9 mouse cellular contexts compared by ENCODE assay signal in the genomic region with DNA sequence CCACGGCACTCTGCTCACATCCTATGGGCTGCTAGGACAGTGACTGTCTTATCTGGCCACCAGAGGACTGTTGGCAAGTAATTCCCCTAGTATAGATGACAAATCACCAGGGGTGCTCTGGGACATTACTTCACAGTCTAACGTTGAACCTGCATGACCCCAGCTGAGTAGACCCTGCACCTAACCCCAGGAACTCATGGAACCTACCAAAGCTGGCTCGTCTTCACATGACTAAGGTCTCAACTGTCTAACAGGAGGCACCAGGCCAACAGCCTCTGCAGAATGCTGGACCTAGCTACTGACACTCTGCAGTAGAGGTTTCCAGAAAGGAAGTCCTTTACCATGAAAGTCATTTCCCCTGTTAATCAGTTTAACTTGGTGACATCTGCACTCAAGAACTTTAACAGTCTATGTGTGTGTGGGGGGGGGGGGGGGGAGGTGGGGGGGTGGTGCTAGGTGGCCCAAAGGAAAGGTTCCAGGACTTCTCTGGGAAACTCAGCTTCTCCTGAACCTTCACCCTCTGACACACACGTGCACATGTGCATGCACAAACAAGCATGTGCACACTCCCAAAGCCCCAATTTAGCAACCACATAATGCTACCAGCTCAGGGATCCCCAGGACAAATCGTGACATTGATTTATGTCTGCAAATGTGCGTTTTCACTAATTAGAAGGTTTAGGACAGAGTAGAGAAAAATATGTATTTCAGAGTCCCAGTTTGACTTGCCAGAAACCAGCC. TPM values are rescaled to one million over a fixed set of nuclear protein-coding genes. Genes with fewer than 3 reads are reported as not detected.
A peak's percentile ranks its signal among the peaks of the same experiment; 100 is the strongest.
DNase-seq lines count a peak whose midpoint lies in the region; ATAC-seq lines count a peak whose summit lies in the region.
"Had no signal": no experiment of that assay in that cellular context is flagged by ENCODE, and none has a peak within 500 bp of the region (broad histone marks: within the 10 kb centered on the region; RNA-seq: fewer than 3 reads in every experiment).

No protein-coding gene starts in this region.

- intact Hi-C loops in heart, postnatal 25 days (cut with DNase I) = no loop called here

- peak overlapping the region; percentile 73 for H3K27ac ChIP-seq in brown adipose tissue, adult 24 weeks (replicated peaks; ENCODE audit: low read depth, low read length)

- peak overlapping the region; percentile 46 for H3K4me3 ChIP-seq in brown adipose tissue, adult 24 weeks (ENCODE audit: insufficient read depth, low read depth, low read length)

- peaks cover 52% of the 10 kb centered on the region for H3K4me1 ChIP-seq in brown adipose tissue, adult 24 weeks (ENCODE audit: control insufficient read depth, insufficient read depth, insufficient read length, low read length)

- DNase-seq in heart, adult 9 months (ENCODE audit: low spot score in 2 of 2) = peak; percentile 43 to 55
- no peak for DNase-seq in heart, postnatal 25 days (ENCODE audit: low spot score)
- peak; percentile 69 for DNase-seq in 3T3-L1 (ENCODE audit: low read depth, low spot score)
- peak; percentile 69 for DNase-seq in kidney, postnatal 14 days
- no peak for DNase-seq in urinary bladder, postnatal 10 days (ENCODE audit: low spot score)
- DNase-seq: thymus, postnatal 36 days had no signal

- no peak for ATAC-seq in erythroid progenitor cell, adult 5-6 weeks (replicated peaks; ENCODE audit: low FRiP score, poor library complexity, severe bottlenecking)
- no peak for ATAC-seq in activated CD4-positive, CD25-positive, alpha-beta regulatory T cell, adult 4 months

RNA-seq across cellular contexts. Expression of gene Lrp5, which starts 19.0 kb away (rescaled TPM):
- total RNA-seq in heart, postnatal 25 days (2021) = 10 to 100 TPM; 49.8 to 52.1 TPM
- polyA plus RNA-seq in brown adipose tissue, adult 24 weeks (2012; ENCODE audit: insufficient read depth, insufficient read length, missing spikeins) = 13.2 TPM in 2 replicates
- total RNA-seq in erythroid progenitor cell, adult 5-6 weeks (2015; ENCODE audit: low replicate concordance) = 0.42 and 5.0 TPM in 2 replicates
- 1.8 and 1.9 TPM in 2 replicates for total RNA-seq in erythroid progenitor cell, adult 5-6 weeks (2017; ENCODE audit: low replicate concordance)
- under 1 TPM in 1 of 2 experiments, not detected in 1; 0.09 TPM for polyA plus RNA-seq in activated CD4-positive, CD25-positive, alpha-beta regulatory T cell, adult 4 months (2017; shearing (Covaris generic))

RNA-seq across cellular contexts. Expression of gene 1810055G02Rik, which starts 40.8 kb away (rescaled TPM):
- 1 to 10 TPM; 7.9 to 8.3 TPM for total RNA-seq in heart, postnatal 25 days (2021)
- polyA plus RNA-seq in brown adipose tissue, adult 24 weeks (2012; ENCODE audit: insufficient read depth, insufficient read length, missing spikeins) = 5.3 and 6.6 TPM in 2 replicates
- total RNA-seq in erythroid progenitor cell, adult 5-6 weeks (2015; ENCODE audit: low replicate concordance) = 5.0 and 8.4 TPM in 2 replicates
- 3.1 and 3.2 TPM in 2 replicates for total RNA-seq in erythroid progenitor cell, adult 5-6 weeks (2017; ENCODE audit: low replicate concordance)
- 1 to 10 TPM; 4.0 to 5.1 TPM for polyA plus RNA-seq in activated CD4-positive, CD25-positive, alpha-beta regulatory T cell, adult 4 months (2017; shearing (Covaris generic))

Comparison
In these comparisons a context has a peak if more than half of its experiments do, and no peak if none do; other contexts are left out.
1. DNase-seq: peak in heart, adult 9 months (2 of 2), 3T3-L1 (single experiment) and kidney, postnatal 14 days (single experiment); none in heart, postnatal 25 days (single experiment) and urinary bladder, postnatal 10 days (single experiment).
2. RNA of gene Lrp5, which starts 19.0 kb away (total RNA-seq): 49.8 to 52.1 TPM in heart, postnatal 25 days; 0.42 to 5.0 TPM in erythroid progenitor cell, adult 5-6 weeks; every median in the first group is over 4 times any median in the second.